Mouse (Mus musculus): ENCODE results near the gene Lpo.

The Lpo gene

DNA sequence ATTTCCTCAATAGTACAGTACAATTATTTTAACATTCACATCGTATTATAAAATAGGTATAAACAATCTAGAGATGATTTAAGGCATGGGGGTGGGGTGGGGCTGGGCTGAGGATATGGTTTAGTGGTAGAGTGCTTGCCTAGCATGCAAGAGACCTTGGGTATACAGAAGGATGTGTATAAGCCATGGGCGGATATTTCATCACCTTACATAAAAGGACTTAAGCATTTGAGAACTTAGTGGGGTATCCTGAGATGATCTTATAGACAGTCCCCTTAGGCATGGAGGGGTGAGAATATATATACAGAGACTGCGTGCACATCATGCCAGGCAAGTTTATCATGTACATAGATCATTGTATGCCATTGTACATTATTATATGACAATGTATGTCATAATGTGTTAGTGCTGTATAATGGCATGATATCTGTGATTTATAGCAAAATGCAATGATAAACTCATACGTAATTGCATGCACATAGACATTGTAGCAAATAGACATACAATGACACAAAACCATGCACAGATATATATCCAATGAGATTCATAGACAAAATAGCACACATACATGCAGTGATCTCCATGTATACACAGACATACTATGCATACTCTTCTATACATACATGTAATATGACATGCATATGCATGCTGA, 69.0 kb downstream of the Lpo start:
- no peak for DNase-seq (ENCODE audit: low read depth)

DNA sequence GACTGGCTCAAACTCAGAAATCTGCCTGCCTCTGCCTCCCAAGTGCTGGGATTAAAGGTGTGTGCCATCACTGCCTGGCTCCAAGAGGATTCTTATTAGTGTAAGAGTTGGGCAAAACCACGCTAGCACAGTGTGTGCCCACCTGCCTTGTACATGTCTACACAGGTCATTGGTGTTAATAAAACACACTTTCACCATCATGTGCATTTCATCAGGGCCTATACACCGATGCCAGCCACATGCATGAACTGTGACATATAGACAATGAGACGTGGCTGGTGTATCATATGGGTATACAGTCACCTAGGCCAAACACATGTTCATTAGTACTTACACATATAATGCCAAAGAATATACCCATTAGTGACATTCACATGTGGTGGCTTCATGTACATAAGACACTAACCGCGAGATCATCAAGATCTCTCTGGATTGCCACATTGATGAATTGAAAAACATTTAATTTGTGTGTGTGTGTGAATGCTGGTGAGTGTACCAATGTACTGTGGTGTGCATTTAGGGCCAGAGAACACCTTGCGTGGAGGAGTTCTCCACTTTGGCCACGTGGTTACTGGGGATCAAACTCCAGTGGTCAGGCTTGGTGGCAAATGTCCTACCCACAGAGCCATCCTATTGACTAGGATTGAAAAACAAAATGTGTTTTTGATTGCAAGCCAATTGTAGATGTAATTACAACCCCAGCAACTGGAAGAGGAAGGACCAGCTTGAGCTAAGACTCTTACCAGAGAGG, 69.8 kb downstream of the Lpo start:
- no peak for DNase-seq (ENCODE audit: low read depth)

DNA sequence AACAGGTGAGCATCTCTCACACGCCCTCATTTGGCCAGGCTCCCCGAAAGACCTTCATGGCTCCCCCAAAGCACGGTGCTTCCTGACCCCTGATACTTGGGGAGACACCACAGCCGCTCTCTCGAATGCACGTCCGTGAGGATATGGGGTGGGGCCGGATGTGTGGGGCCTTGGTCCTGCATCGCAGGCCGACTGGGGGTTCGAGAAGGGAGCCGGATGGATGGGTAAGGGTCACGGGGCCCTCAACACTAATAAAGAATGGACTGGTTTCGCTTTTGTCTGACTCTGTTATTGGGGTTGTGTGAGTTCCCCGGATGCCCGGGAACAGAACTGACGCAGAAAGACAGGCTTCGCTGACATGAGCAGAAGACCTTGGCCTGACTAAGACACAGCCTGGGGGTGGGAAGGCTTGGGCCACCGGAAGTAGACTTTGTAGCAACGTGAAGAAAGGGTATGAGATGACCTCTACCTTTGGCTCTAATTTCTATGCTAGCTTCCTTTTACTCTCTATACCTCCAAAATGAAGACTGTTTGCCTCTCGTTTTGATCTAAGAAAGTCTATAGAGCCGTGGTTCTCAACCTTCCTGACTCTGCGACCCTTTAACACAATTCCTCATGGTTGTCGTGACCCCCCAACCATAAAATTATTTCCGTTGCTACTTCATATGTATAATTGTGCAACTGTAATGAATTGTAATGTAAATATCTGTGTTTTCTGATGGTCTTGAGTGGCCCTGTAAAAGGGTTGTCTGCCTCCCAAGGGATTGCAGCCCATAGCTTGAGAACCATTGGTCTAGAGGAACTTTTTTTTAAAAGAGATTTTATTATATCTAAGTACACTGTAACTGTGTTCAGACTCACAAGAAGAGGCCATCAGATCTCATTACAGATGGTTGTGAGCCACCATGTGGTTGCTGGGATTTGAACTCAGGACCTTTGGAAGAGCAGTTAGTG, 70.8 kb downstream of the Lpo start:
- DNase-seq (ENCODE audit: low read depth) = no peak
